Mouse (Mus musculus): Measurements from ENCODE around the gene Sult1e1.

Gene Sult1e1

GRCm38 (mm10) chr5:87591494-87591893 lies at the start of gene Sult1e1:
TSS of gene Sult1e1 (minus strand) at chr5:87591594.
- no peak for DNase-seq (ENCODE audit: low spot score in 2 of 2)

- no peak for DNase-seq (ENCODE audit: low spot score in 2 of 2)
Observed at GRCm38 (mm10) chr5:87622681-87623080, 31.3 kb upstream of the Sult1e1 start.

- no peak for DNase-seq (ENCODE audit: low spot score in 2 of 2)
Observed at GRCm38 (mm10) chr5:87615128-87615390, 23.7 kb upstream of the Sult1e1 start.

GRCm38 (mm10) chr5:87614364-87615127 lies 23.2 kb upstream of the Sult1e1 start:
- no peak for DNase-seq (ENCODE audit: low spot score in 2 of 2)

- no peak for DNase-seq (ENCODE audit: low spot score in 2 of 2)
Observed at GRCm38 (mm10) chr5:87601018-87601417, 9.6 kb upstream of the Sult1e1 start.

GRCm38 (mm10) chr5:87597891-87598290 lies 6.5 kb upstream of the Sult1e1 start:
- DNase-seq (ENCODE audit: low spot score in 2 of 2), result no peak

- no peak for DNase-seq (ENCODE audit: low spot score in 2 of 2)
Observed at GRCm38 (mm10) chr5:87589916-87590315, 1.5 kb downstream of the Sult1e1 start.

GRCm38 (mm10) chr5:87580389-87580788 lies 11.0 kb downstream of the Sult1e1 start:
- DNase-seq (ENCODE audit: low spot score in 2 of 2), result no peak

GRCm38 (mm10) chr5:87574174-87574573 lies 17.2 kb downstream of the Sult1e1 start:
- no peak for DNase-seq (ENCODE audit: low spot score in 2 of 2)

- DNase-seq (ENCODE audit: low spot score in 2 of 2), result no peak
Observed at GRCm38 (mm10) chr5:87573490-87573889, 17.9 kb downstream of the Sult1e1 start.

- DNase-seq (ENCODE audit: low spot score in 2 of 2), result no peak
Observed at GRCm38 (mm10) chr5:87572781-87573180, 18.6 kb downstream of the Sult1e1 start.

- no peak for DNase-seq (ENCODE audit: low spot score in 2 of 2)
Observed at GRCm38 (mm10) chr5:87568845-87569244, 22.5 kb downstream of the Sult1e1 start, which contains the start of gene Sult1d1. TSS of gene Sult1d1 (minus strand) at chr5:87569027.

GRCm38 (mm10) chr5:87567306-87567705 lies 24.1 kb downstream of the Sult1e1 start:
- no peak for DNase-seq (ENCODE audit: low spot score in 2 of 2)

- no peak for DNase-seq (ENCODE audit: low spot score in 2 of 2)
Observed at GRCm38 (mm10) chr5:87562966-87563365, 28.4 kb downstream of the Sult1e1 start.

GRCm38 (mm10) chr5:87562526-87562925 lies 28.9 kb downstream of the Sult1e1 start:
- no peak for DNase-seq (ENCODE audit: low spot score in 2 of 2)

GRCm38 (mm10) chr5:87560145-87560544 lies 31.2 kb downstream of the Sult1e1 start:
- DNase-seq (ENCODE audit: low spot score in 2 of 2), result no peak

- no peak for DNase-seq (ENCODE audit: low spot score in 2 of 2)
Observed at GRCm38 (mm10) chr5:87550935-87551334, 40.5 kb downstream of the Sult1e1 start.

- DNase-seq (ENCODE audit: low spot score in 2 of 2), result no peak
Observed at GRCm38 (mm10) chr5:87538111-87538510, 53.3 kb downstream of the Sult1e1 start, which contains the start of gene Sult1b1. TSS of gene Sult1b1 (minus strand) at chr5:87538195.

- no peak for DNase-seq (ENCODE audit: low spot score in 2 of 2)
Observed at GRCm38 (mm10) chr5:87535994-87536644, 55.3 kb downstream of the Sult1e1 start.

GRCm38 (mm10) chr5:87532288-87532687 lies 59.1 kb downstream of the Sult1e1 start:
- DNase-seq (ENCODE audit: low spot score in 2 of 2), result no peak
